Mouse (Mus musculus): ENCODE measurements around the gene Cxcr5.

The Cxcr5 gene

DNA sequence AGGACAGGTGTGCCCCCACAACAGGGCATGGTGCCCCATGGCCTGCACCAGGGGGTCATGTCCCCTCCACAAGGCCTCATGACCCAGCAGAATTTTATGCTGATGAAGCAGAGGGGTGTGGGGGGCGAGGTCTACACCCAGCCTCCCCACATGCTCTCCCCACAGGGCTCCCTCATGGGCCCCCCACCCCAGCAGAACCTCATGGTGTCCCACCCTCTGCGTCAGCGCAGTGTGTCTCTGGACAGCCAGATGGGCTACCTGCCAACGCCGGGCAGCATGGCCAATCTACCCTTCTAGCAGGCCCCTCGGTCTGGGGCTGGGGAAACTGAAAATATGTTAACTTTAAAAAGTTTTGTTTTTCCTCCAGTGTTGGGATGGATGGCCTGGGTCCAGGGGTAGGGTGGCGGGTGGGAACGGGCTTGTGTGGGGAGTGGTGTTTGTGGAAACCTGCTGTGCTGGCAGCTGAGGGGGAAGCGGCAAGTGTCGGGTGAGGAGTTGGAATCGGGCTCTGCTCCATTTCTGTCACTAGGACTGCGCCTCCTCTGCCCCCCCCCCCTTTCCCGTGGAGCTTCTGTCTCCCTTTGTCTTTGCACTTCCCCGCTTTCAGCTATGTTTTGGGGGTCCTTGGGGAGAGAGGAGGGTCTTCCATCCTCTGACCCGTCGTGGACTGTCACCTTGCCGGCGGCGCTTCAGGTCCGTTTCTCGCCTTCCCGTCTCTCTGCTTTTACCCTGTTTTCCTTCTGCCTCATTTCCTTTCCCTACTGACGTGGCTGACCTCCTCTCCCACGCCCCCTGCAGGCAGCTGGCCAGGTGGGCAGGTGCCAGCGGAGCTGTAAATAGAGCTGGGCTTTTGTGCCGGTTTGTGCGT is 52.0 kb downstream of the Cxcr5 start:
- no peak for DNase-seq (ENCODE audit: low read depth, low spot score)

DNA sequence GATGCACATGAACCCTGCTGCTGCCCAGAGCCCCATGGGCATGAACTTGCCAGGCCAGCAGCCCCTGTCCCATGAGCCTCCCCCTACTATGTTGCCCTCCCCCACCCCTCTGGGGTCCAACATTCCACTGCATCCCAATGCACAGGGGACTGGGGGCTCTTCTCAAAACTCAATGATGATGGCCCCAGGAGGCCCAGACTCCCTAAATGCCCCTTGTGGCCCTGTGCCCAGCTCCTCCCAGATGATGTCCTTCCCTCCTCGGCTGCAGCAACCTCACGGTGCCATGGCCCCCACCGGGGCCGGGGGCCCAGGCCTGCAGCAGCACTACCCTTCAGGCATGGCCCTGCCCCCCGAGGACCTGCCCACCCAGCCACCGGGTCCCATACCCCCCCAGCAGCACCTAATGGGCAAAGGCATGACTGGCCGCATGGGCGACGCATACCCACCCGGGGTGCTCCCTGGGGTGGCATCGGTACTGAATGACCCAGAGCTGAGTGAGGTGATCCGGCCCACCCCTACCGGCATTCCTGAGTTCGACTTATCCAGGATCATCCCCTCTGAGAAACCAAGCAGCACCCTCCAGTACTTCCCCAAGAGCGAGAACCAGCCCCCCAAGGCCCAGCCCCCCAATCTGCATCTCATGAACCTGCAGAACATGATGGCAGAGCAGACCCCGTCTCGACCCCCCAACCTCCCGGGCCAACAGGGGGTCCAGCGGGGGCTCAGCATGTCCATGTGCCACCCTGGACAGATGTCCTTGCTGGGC is 52.8 kb downstream of the Cxcr5 start:
- no peak for DNase-seq (ENCODE audit: low read depth, low spot score)

DNA sequence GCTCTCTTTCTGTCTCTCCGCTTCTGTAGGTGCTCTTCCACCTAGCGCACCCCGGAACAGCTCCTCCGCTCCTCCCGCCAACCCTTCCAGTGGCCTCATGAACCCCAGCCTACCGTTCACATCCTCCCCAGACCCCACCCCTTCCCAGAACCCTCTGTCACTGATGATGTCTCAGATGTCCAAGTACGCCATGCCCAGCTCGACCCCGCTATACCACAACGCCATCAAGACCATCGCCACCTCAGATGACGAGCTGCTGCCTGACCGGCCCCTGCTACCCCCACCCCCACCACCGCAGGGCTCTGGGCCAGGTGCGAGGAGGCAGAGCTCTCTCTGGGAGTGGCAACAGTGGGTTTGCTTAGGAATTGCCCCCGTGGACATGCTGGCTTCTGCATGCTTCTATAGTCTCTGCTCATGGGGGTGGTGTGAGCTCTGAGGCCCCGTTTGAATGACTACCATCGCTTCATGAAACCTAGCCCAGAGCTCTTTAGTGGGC is 53.5 kb downstream of the Cxcr5 start:
- no peak for DNase-seq (ENCODE audit: low read depth, low spot score)

DNA sequence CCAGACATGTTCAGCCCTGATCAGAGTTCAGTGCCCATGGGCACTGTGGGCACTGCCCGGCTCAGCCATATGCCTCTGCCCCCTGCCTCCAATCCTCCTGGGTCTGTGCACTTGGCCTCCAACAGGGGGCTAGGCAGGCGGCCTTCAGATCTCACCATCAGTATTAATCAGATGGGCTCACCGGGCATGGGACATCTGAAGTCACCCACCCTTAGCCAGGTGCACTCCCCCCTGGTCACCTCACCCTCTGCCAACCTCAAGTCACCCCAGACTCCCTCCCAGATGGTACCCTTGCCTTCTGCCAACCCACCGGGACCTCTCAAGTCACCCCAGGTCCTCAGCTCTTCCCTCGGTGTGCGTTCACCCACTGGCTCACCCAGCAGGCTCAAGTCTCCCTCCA is 54.3 kb downstream of the Cxcr5 start:
- no peak for DNase-seq (ENCODE audit: low read depth, low spot score)

- no peak for DNase-seq (ENCODE audit: low read depth, low spot score)
These were observed 55.1 kb downstream of the Cxcr5 start for GRCm38 (mm10) chr9:44506566-44506965.

GRCm38 (mm10) chr9:44505824-44506467 is 55.7 kb downstream of the Cxcr5 start:
- no peak for DNase-seq (ENCODE audit: low read depth, low spot score)

- no peak for DNase-seq (ENCODE audit: low read depth, low spot score)
These were observed 56.5 kb downstream of the Cxcr5 start for GRCm38 (mm10) chr9:44504893-44505823.

DNA sequence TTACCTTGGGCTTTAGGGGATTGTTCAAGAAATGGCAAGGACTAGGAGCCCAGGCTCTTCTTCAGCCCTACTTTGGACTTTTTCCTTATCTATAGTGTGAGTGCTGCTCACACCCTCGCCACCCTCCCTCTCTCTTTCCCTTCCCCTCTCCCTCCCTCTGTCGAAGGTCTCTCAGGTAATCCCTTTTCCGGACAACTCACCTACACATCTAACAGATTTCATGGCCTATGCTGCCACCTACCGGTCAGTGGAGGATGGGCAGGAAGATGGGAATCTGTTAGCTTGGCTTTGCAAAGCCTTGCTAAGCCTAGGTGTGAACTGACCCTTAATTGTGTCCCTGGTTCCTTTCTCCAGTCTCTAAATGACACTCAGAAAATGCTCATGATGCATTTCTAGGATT is 59.7 kb downstream of the Cxcr5 start:
- DNase-seq (ENCODE audit: low read depth, low spot score): peak; percentile 85

- DNase-seq (ENCODE audit: low read depth, low spot score): no peak
These were observed 60.3 kb downstream of the Cxcr5 start for GRCm38 (mm10) chr9:44501206-44501879.

GRCm38 (mm10) chr9:44500638-44501175 is 61.0 kb downstream of the Cxcr5 start:
- DNase-seq (ENCODE audit: low read depth, low spot score): no peak

DNA sequence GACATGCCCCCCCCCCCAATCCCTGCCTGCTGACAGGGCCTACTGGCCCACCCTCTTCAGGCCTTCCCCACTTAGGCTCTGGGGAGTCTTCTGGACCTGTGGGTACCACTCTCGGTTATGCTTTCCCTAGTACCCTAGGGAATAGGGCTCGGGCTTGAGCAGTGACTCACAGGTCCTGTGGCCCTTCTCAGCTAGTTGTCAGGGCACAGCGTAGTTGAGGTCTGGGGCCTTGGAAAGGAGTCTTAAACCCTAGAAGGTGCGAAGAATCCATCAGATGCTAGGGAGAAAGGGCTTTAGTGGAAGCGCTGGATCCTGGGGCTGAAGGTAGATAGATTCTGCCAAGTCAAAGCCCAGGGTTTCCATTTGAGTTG is 61.5 kb downstream of the Cxcr5 start:
- DNase-seq (ENCODE audit: low read depth, low spot score): no peak

GRCm38 (mm10) chr9:44499356-44500162 is 62.1 kb downstream of the Cxcr5 start:
- DNase-seq (ENCODE audit: low read depth, low spot score): peak; percentile 81

- DNase-seq (ENCODE audit: low read depth, low spot score): no peak
These were observed 63.0 kb downstream of the Cxcr5 start for GRCm38 (mm10) chr9:44498421-44499355.

GRCm38 (mm10) chr9:44497624-44498377 is 63.9 kb downstream of the Cxcr5 start:
- no peak for DNase-seq (ENCODE audit: low read depth, low spot score)

- no peak for DNase-seq (ENCODE audit: low read depth, low spot score)
These were observed 64.7 kb downstream of the Cxcr5 start for GRCm38 (mm10) chr9:44496803-44497461.

DNA sequence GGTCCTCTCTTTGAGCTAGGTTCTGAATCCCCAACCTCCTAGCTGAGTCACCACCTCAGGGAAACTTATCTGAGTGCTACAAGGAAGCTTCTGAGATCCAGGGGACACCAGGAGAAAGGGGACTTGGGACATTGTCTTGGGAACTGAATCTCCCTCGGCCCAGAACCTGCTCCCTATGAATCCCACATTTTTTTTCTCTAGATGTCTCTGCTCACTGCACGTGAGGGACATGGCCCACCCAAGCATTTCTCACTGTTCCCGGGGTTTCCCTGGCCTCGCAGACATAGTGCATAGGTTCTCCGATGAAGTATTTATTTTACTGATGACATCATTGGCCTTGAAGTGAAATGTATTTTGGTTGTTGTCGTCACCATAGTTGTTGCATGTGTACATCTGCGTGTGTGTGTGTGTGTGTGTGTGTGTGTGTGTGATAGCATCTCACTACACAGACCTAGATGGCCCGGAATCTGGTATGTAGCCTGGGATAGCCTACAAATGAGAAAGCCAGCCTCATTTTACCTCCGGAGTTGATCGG is 65.8 kb downstream of the Cxcr5 start:
- no peak for DNase-seq (ENCODE audit: low read depth, low spot score)
